Mouse (Mus musculus) liver (tissue): Measurements from ENCODE around the gene Get4.
A peak's percentile ranks its signal among the peaks of the same experiment; 100 is the strongest.

ENCODE experiments used
- DNase-seq: peaks from one replicate; pipeline ENCODE4 v3.0.0-alpha.2; 2020; ENCODE audit warnings: mixed read lengths

Get4 gene

GRCm38 (mm10) chr5:139243384-139243783 lies 8.7 kb upstream of the Get4 start:
- DNase-seq: no peak

GRCm38 (mm10) chr5:139247767-139248166 lies 4.4 kb upstream of the Get4 start:
- DNase-seq: no peak

- no peak for DNase-seq
Observed at GRCm38 (mm10) chr5:139248846-139249245, 3.3 kb upstream of the Get4 start.

GRCm38 (mm10) chr5:139251279-139251678 lies 845 bp upstream of the Get4 start:
- DNase-seq: no peak

- DNase-seq: no peak
Observed at GRCm38 (mm10) chr5:139251736-139252080, 416 bp upstream of the Get4 start.

- DNase-seq: no peak
Observed at GRCm38 (mm10) chr5:139252910-139253245, 754 bp downstream of the Get4 start.

- DNase-seq: peak; percentile 71
Observed at GRCm38 (mm10) chr5:139253301-139253741, 1.2 kb downstream of the Get4 start.

- no peak for DNase-seq
Observed at GRCm38 (mm10) chr5:139254938-139255337, 2.8 kb downstream of the Get4 start.

GRCm38 (mm10) chr5:139255777-139256176 lies 3.7 kb downstream of the Get4 start:
- DNase-seq: no peak

GRCm38 (mm10) chr5:139256211-139256765 lies 4.2 kb downstream of the Get4 start:
- no peak for DNase-seq

- DNase-seq: no peak
Observed at GRCm38 (mm10) chr5:139257265-139257664, 5.1 kb downstream of the Get4 start.

GRCm38 (mm10) chr5:139257818-139258217 lies 5.7 kb downstream of the Get4 start:
- no peak for DNase-seq

- DNase-seq: no peak
Observed at GRCm38 (mm10) chr5:139258371-139259035, 6.4 kb downstream of the Get4 start.

GRCm38 (mm10) chr5:139259853-139260252 lies 7.7 kb downstream of the Get4 start:
- no peak for DNase-seq

- no peak for DNase-seq
Observed at GRCm38 (mm10) chr5:139261403-139261802, 9.3 kb downstream of the Get4 start.

- no peak for DNase-seq
Observed at GRCm38 (mm10) chr5:139267661-139268060, 15.5 kb downstream of the Get4 start.

GRCm38 (mm10) chr5:139270806-139271521 lies 18.8 kb downstream of the Get4 start:
- DNase-seq: no peak

GRCm38 (mm10) chr5:139271994-139272554 lies 19.9 kb downstream of the Get4 start:
- DNase-seq: no peak

- DNase-seq: no peak
Observed at GRCm38 (mm10) chr5:139277287-139277686, 25.2 kb downstream of the Get4 start.

GRCm38 (mm10) chr5:139281373-139282112 lies 29.4 kb downstream of the Get4 start:
- no peak for DNase-seq

- peak; percentile 80 for DNase-seq
Observed at GRCm38 (mm10) chr5:139282191-139282590, 30.1 kb downstream of the Get4 start.

GRCm38 (mm10) chr5:139283460-139284180 lies 31.5 kb downstream of the Get4 start:
- peak; percentile 23 for DNase-seq
